Mouse (Mus musculus) liver, embryonic 14.5 days (tissue): Measurements from ENCODE around the gene Avpi1.

Experiments used
- CTCF ChIP-seq: IDR thresholded peaks from 2 replicates; pipeline ENCODE4 v1.5.1; 2016; ENCODE audit warnings: antibody characterized with exemption, low read depth, control low read depth
- EP300 ChIP-seq: IDR thresholded peaks from 2 replicates; pipeline ENCODE4 v1.6.1; 2016; ENCODE audit warnings: antibody characterized with exemption, low read depth

GRCm38 (mm10) chr19:42104681-42105080, 24.2 kb downstream of the Avpi1 start:
- TF ChIP-seq EP300 = no peak
- no peak for TF ChIP-seq CTCF
